Mouse (Mus musculus): Measurements from ENCODE around the gene Rhno1.

The Rhno1 gene

GRCm38 (mm10) chr6:128361901-128362300, 810 bp downstream of the Rhno1 start:
- peak in 1 of 2 experiments; percentile 17 for DNase-seq

- peak; percentile 85 to 88 for DNase-seq
These were observed 3.7 kb downstream of the Rhno1 start for GRCm38 (mm10) chr6:128358999-128359398.

GRCm38 (mm10) chr6:128355726-128356416, 6.8 kb downstream of the Rhno1 start, which contains the start of gene Tulp3:
Tulp3 (minus strand) TSS chr6:128355851.
- peak; percentile 100 for DNase-seq

- peak; percentile 69 to 71 for DNase-seq
These were observed 7.5 kb downstream of the Rhno1 start for GRCm38 (mm10) chr6:128355201-128355681.

GRCm38 (mm10) chr6:128354140-128354539, 8.6 kb downstream of the Rhno1 start:
- no peak for DNase-seq

- DNase-seq = peak; percentile 36 to 46
These were observed 13.0 kb downstream of the Rhno1 start for GRCm38 (mm10) chr6:128349711-128350110.

- no peak for DNase-seq
These were observed 15.9 kb downstream of the Rhno1 start for GRCm38 (mm10) chr6:128346782-128347181.

- DNase-seq = no peak
These were observed 17.1 kb downstream of the Rhno1 start for GRCm38 (mm10) chr6:128345623-128346022.

- DNase-seq = no peak
These were observed 20.6 kb downstream of the Rhno1 start for GRCm38 (mm10) chr6:128341956-128342723.

GRCm38 (mm10) chr6:128338876-128339275, 23.8 kb downstream of the Rhno1 start:
- DNase-seq = no peak

GRCm38 (mm10) chr6:128337467-128337866, 25.2 kb downstream of the Rhno1 start:
- DNase-seq = no peak

- DNase-seq = peak; percentile 90 to 93
These were observed 28.1 kb downstream of the Rhno1 start for GRCm38 (mm10) chr6:128334397-128335124.

- DNase-seq = peak; percentile 73 to 74
These were observed 44.4 kb downstream of the Rhno1 start for GRCm38 (mm10) chr6:128318317-128318716.

- no peak for DNase-seq
These were observed 47.1 kb downstream of the Rhno1 start for GRCm38 (mm10) chr6:128315597-128315996.

- DNase-seq = no peak
These were observed 47.9 kb downstream of the Rhno1 start for GRCm38 (mm10) chr6:128314796-128315195.

- peak; percentile 81 to 85 for DNase-seq
These were observed 54.4 kb downstream of the Rhno1 start for GRCm38 (mm10) chr6:128308311-128308710.

Measured in cerebellum, postnatal 10 days (tissue).